Mouse (Mus musculus) intestine, embryonic 15.5 days (tissue): ENCODE measurements around the gene Hhip. TPM values are rescaled to one million over a fixed set of nuclear protein-coding genes. Genes with fewer than 3 reads are reported as not detected.

Experiments
- ATAC-seq: fragments of 200-750 bp; cut with Nextera tagmentation; 2 replicates; pipeline ENCODE4 v1.8.0; 2017; ENCODE audit warnings: moderate TSS enrichment, moderate library complexity
- H3K27ac ChIP-seq: fragments of 300-500 bp; sonication (generic); 2 replicates; pipeline ENCODE4 v1.5.1; 2015; ENCODE audit warnings: mild to moderate bottlenecking, inconsistent platforms
- H3K27me3 ChIP-seq: fragments of 300-500 bp; sonication (generic); replicated peaks from 2 replicates; pipeline ENCODE4 v1.6.1; 2015; ENCODE audit warnings: inconsistent platforms
- H3K36me3 ChIP-seq: fragments of 300-500 bp; sonication (generic); 2 replicates; pipeline ENCODE4 v1.6.1; 2015; ENCODE audit warnings: inconsistent platforms
- H3K4me1 ChIP-seq: fragments of 300-500 bp; sonication (generic); replicated peaks from 2 replicates; pipeline ENCODE4 v1.6.1; 2015; ENCODE audit warnings: inconsistent platforms
- H3K4me2 ChIP-seq: fragments of 300-500 bp; sonication (generic); replicated peaks from 2 replicates; pipeline ENCODE4 v1.6.1; 2015; ENCODE audit warnings: mild to moderate bottlenecking, inconsistent platforms
- H3K4me3 ChIP-seq: fragments of 300-500 bp; sonication (generic); replicated peaks from 2 replicates; pipeline ENCODE4 v1.5.1; 2015; ENCODE audit warnings: inconsistent platforms
- H3K9ac ChIP-seq: fragments of 300-500 bp; sonication (generic); 2 replicates; pipeline ENCODE4 v1.6.1; 2015; ENCODE audit warnings: inconsistent platforms
- H3K9me3 ChIP-seq: fragments of 300-500 bp; sonication (generic); 2 replicates; pipeline ENCODE4 v1.6.1; 2016; ENCODE audit warnings: inconsistent platforms
- WGBS: fragments of 180-500 bp; shearing (Covaris S2); methylation state at CpG from one replicate; pipeline ENCODE4 v1.1.7; 2015; 5-methylcytosine and 5-hydroxymethylcytosine counted together
- polyA plus RNA-seq: library from polyadenylated mRNA; unstranded; fragments of >200 nt; fragmentation: Nextera tagmentation; extraction: Ambion mirVana; gene quantifications from 2 replicates; pipeline ENCODE4 v1.2.1, GENCODE M21; 2015

Gene Hhip
- polyA plus RNA-seq = 14.6 and 15.8 TPM in 2 replicates

GRCm38 (mm10) chr8:80057198-80058174, at the start of gene Hhip:
Gene Hhip, minus strand, starts transcription at chr8:80058006.
- under 1% methylated on average over 38 of the region's 56 CpGs for WGBS
- peak within 1 kb of the TSS; percentile 54; the same call in 1 of the 2 replicates for H3K27ac ChIP-seq
- peak within 1 kb of the TSS; percentile 54 for H3K9ac ChIP-seq
- H3K4me3 ChIP-seq = peak within 1 kb of the TSS; percentile 52
- peaks cover 8% of the 10 kb centered on the region; the same call in 1 of the 2 replicates for H3K4me1 ChIP-seq
- H3K9me3 ChIP-seq = no peaks in the 10 kb centered on the region
- H3K4me2 ChIP-seq = peak within 1 kb of the TSS; percentile 92
- peaks cover 12% of the 10 kb centered on the region; the same call in 1 of the 2 replicates for H3K27me3 ChIP-seq
- H3K36me3 ChIP-seq = no peaks in the 10 kb centered on the region
- ATAC-seq = peak; percentile 80

GRCm38 (mm10) chr8:80087021-80087420, 29.2 kb upstream of the Hhip start:
- 77% methylated on average over 2 of the region's 2 CpGs for WGBS
- Histone ChIP-seq H3K27ac (no peak overlapping the region), H3K27me3 (no peaks in the 10 kb centered on the region), H3K4me3 (no peak overlapping the region), H3K36me3 (no peaks in the 10 kb centered on the region), H3K9ac (no peak overlapping the region), H3K9me3 (no peaks in the 10 kb centered on the region), H3K4me1 (no peaks in the 10 kb centered on the region), H3K4me2 (no peak overlapping the region)
- no peak for ATAC-seq

- H3K4me2 ChIP-seq = peak overlapping the region; percentile 92
- WGBS = 5% methylated on average over 7 of the region's 12 CpGs
- H3K4me3 ChIP-seq = peak overlapping the region; percentile 52
- ATAC-seq = no peak; the same call in 1 of the 2 replicates
- peaks cover 12% of the 10 kb centered on the region; the same call in 1 of the 2 replicates for H3K27me3 ChIP-seq
- peaks cover 8% of the 10 kb centered on the region; the same call in 1 of the 2 replicates for H3K4me1 ChIP-seq
- no peaks in the 10 kb centered on the region for H3K9me3 ChIP-seq
- no peaks in the 10 kb centered on the region for H3K36me3 ChIP-seq
- peak overlapping the region; percentile 54; the same call in 1 of the 2 replicates for H3K27ac ChIP-seq
- H3K9ac ChIP-seq = no peak overlapping the region
Measured at GRCm38 (mm10) chr8:80058193-80058592, 387 bp upstream of the Hhip start.

- 0 out of 2 replicates have a peak overlapping the region, but pooled peaks have one; percentile 54 for H3K9ac ChIP-seq
- no peak for ATAC-seq
- H3K4me3 ChIP-seq = peak overlapping the region; percentile 52
Measured at GRCm38 (mm10) chr8:80056331-80057070, 1.3 kb downstream of the Hhip start.

GRCm38 (mm10) chr8:80055777-80056176, 2.0 kb downstream of the Hhip start:
- H3K27ac ChIP-seq = peak overlapping the region; percentile 17; the same call in 1 of the 2 replicates
- H3K9me3 ChIP-seq = no peaks in the 10 kb centered on the region
- 11% methylated on average over 10 of the region's 10 CpGs for WGBS
- no peak for ATAC-seq
- H3K36me3 ChIP-seq = no peaks in the 10 kb centered on the region
- peak overlapping the region; percentile 52 for H3K4me3 ChIP-seq
- H3K4me1 ChIP-seq = peaks cover 8% of the 10 kb centered on the region; the same call in 1 of the 2 replicates
- peak overlapping the region; percentile 92 for H3K4me2 ChIP-seq
- peak overlapping the region; percentile 10; the same call in 1 of the 2 replicates for H3K9ac ChIP-seq
- peaks cover 12% of the 10 kb centered on the region; the same call in 1 of the 2 replicates for H3K27me3 ChIP-seq

More at GRCm38 (mm10) chr8:80056331-80057070, 1.3 kb downstream of the Hhip start:
- 12% methylated on average over 13 of the region's 13 CpGs for WGBS
- peak overlapping the region; percentile 92 for H3K4me2 ChIP-seq
- no peak overlapping the region for H3K27ac ChIP-seq
- H3K36me3 ChIP-seq = no peaks in the 10 kb centered on the region
- H3K27me3 ChIP-seq = peaks cover 12% of the 10 kb centered on the region; the same call in 1 of the 2 replicates
- H3K9me3 ChIP-seq = no peaks in the 10 kb centered on the region
- peaks cover 8% of the 10 kb centered on the region; the same call in 1 of the 2 replicates for H3K4me1 ChIP-seq

- Histone ChIP-seq H3K9ac (no peak overlapping the region), H3K4me2 (peak overlapping the region; percentile 92), H3K27me3 (peaks cover 12% of the 10 kb centered on the region; the same call in 1 of the 2 replicates), H3K4me1 (peaks cover 8% of the 10 kb centered on the region; the same call in 1 of the 2 replicates), H3K9me3 (no peaks in the 10 kb centered on the region), H3K36me3 (no peaks in the 10 kb centered on the region), H3K4me3 (peak overlapping the region; percentile 52; the same call in 1 of the 2 replicates), H3K27ac (no peak overlapping the region)
- WGBS = 26% methylated on average over 6 of the region's 6 CpGs
- ATAC-seq = no peak
Measured at GRCm38 (mm10) chr8:80055094-80055493, 2.7 kb downstream of the Hhip start.

GRCm38 (mm10) chr8:80054216-80054615, 3.6 kb downstream of the Hhip start:
- Histone ChIP-seq H3K4me1 (peaks cover 8% of the 10 kb centered on the region; the same call in 1 of the 2 replicates), H3K27ac (no peak overlapping the region), H3K36me3 (no peaks in the 10 kb centered on the region), H3K9me3 (no peaks in the 10 kb centered on the region), H3K27me3 (peaks cover 12% of the 10 kb centered on the region; the same call in 1 of the 2 replicates), H3K4me2 (0 out of 2 replicates have a peak overlapping the region, but pooled peaks have one; percentile 19), H3K4me3 (no peak overlapping the region), H3K9ac (no peak overlapping the region)
- WGBS = 19% methylated on average over 4 of the region's 4 CpGs
- ATAC-seq = no peak

- Histone ChIP-seq H3K4me3 (no peak overlapping the region), H3K36me3 (no peaks in the 10 kb centered on the region), H3K9me3 (no peaks in the 10 kb centered on the region), H3K4me1 (peaks cover 8% of the 10 kb centered on the region; the same call in 1 of the 2 replicates), H3K4me2 (no peak overlapping the region), H3K9ac (no peak overlapping the region), H3K27ac (no peak overlapping the region), H3K27me3 (0 out of 2 replicates have a peak, but pooled peaks cover 8% of the 10 kb centered on the region)
- ATAC-seq = no peak
- WGBS = 51% methylated on average over 1 of the region's 1 CpGs
Measured at GRCm38 (mm10) chr8:80052838-80053237, 5.0 kb downstream of the Hhip start.

- Histone ChIP-seq H3K4me2 (no peak overlapping the region), H3K9me3 (no peaks in the 10 kb centered on the region), H3K9ac (no peak overlapping the region), H3K4me3 (no peak overlapping the region), H3K27ac (no peak overlapping the region), H3K27me3 (no peaks in the 10 kb centered on the region), H3K36me3 (no peaks in the 10 kb centered on the region), H3K4me1 (no peaks in the 10 kb centered on the region)
- ATAC-seq = no peak
- WGBS = 63% methylated on average over 5 of the region's 5 CpGs
Measured at GRCm38 (mm10) chr8:80051494-80051893, 6.3 kb downstream of the Hhip start.

- no peaks in the 10 kb centered on the region for H3K4me1 ChIP-seq
- H3K27me3 ChIP-seq = no peaks in the 10 kb centered on the region
- no peak overlapping the region for H3K4me3 ChIP-seq
- no peaks in the 10 kb centered on the region for H3K36me3 ChIP-seq
- no peak overlapping the region for H3K9ac ChIP-seq
- no peak for ATAC-seq
- H3K27ac ChIP-seq = no peak overlapping the region
- H3K9me3 ChIP-seq = no peaks in the 10 kb centered on the region
- 47% methylated on average over 15 of the region's 15 CpGs for WGBS
- no peak overlapping the region for H3K4me2 ChIP-seq
Measured at GRCm38 (mm10) chr8:80049256-80050005, 8.4 kb downstream of the Hhip start.

GRCm38 (mm10) chr8:80048256-80048655, 9.6 kb downstream of the Hhip start:
- no peak for ATAC-seq
- no peak overlapping the region for H3K4me3 ChIP-seq
- no peak overlapping the region for H3K9ac ChIP-seq
- no peak overlapping the region for H3K27ac ChIP-seq
- H3K27me3 ChIP-seq = no peaks in the 10 kb centered on the region
- no peaks in the 10 kb centered on the region for H3K36me3 ChIP-seq
- H3K4me1 ChIP-seq = no peaks in the 10 kb centered on the region
- no peaks in the 10 kb centered on the region for H3K9me3 ChIP-seq
- no peak overlapping the region for H3K4me2 ChIP-seq
- 79% methylated on average over 4 of the region's 4 CpGs for WGBS
